Mouse (Mus musculus) left cerebral cortex, postnatal 36 days (tissue): ENCODE measurements around the gene Celf1. TPM values are rescaled to one million over a fixed set of nuclear protein-coding genes. Genes with fewer than 3 reads are reported as not detected.
A peak's percentile ranks its signal among the peaks of the same experiment; 100 is the strongest.

Experiments
- DNase-seq, 2 experiments: peaks; one replicate each; pipeline ENCODE4 v3.0.0; 2021 to 2022; ENCODE audit warnings: low spot score in 2 of 2, mixed read lengths in 1 of 2
- intact Hi-C: fragments of 180-260 bp; cut with DNase I; formaldehyde crosslinking; loops from one replicate; pipeline ENCODE4 v1.15.1; 2025
- total RNA-seq, 2 experiments: library from RNA; stranded (reverse); gene quantifications; 2 replicates each; pipeline ENCODE4 v1.2.3; 2021

The Celf1 gene
- total RNA-seq, 2 experiments from 2014 or later, result 145 to 163 TPM

GRCm38 (mm10) chr2:90931829-90932228 is 8.4 kb upstream of the Celf1 start:
- DNase-seq, result no peak
- intact Hi-C loops, result no loop called here

GRCm38 (mm10) chr2:90932273-90932672 is 7.9 kb upstream of the Celf1 start:
- intact Hi-C loops, result no loop called here

GRCm38 (mm10) chr2:90938362-90938761 is 1.8 kb upstream of the Celf1 start:
- DNase-seq, result no peak
- intact Hi-C loops, result no loop called here

More at GRCm38 (mm10) chr2:90932273-90932672, 7.9 kb upstream of the Celf1 start:
- no peak for DNase-seq

GRCm38 (mm10) chr2:90939750-90940149 is 432 bp upstream of the Celf1 start:
- intact Hi-C loops, result loop anchor here (2.0 to 5.0 kb wide), 3 partner anchors 25 to 115 kb away; partner anchors contain the start of gene Psmc3
- no peak for DNase-seq

- DNase-seq, result no peak
- intact Hi-C loops, result loop anchor here (2.0 to 5.0 kb wide), 3 partner anchors 23 to 113 kb away; partner anchors contain the start of gene Psmc3
Observed at GRCm38 (mm10) chr2:90941744-90942143, 1.6 kb downstream of the Celf1 start.

GRCm38 (mm10) chr2:90950149-90950548 is 10.0 kb downstream of the Celf1 start:
- DNase-seq, result no peak
- intact Hi-C loops, result no loop called here

GRCm38 (mm10) chr2:90950582-90951194 is 10.5 kb downstream of the Celf1 start:
- DNase-seq, result no peak
- intact Hi-C loops, result no loop called here

GRCm38 (mm10) chr2:90953461-90953860 is 13.3 kb downstream of the Celf1 start:
- intact Hi-C loops, result no loop called here
- DNase-seq, result no peak

GRCm38 (mm10) chr2:90956053-90956452 is 15.9 kb downstream of the Celf1 start:
- no peak for DNase-seq
- intact Hi-C loops, result no loop called here

GRCm38 (mm10) chr2:90958856-90959255 is 18.7 kb downstream of the Celf1 start:
- intact Hi-C loops, result no loop called here
- DNase-seq, result no peak

- intact Hi-C loops, result loop anchor here (10.0 kb wide), 2 partner anchors 65 to 85 kb away; no protein-coding TSS in a partner anchor
- DNase-seq, result no peak
Observed at GRCm38 (mm10) chr2:90960012-90960411, 19.8 kb downstream of the Celf1 start.

GRCm38 (mm10) chr2:90963304-90963703 is 23.1 kb downstream of the Celf1 start:
- intact Hi-C loops, result loop anchor here (10.0 kb wide), 2 partner anchors 61 to 89 kb away; no protein-coding TSS in a partner anchor
- DNase-seq, result no peak

- peak; percentile 74 to 77 for DNase-seq
- intact Hi-C loops, result loop anchor here (2.0 to 10.0 kb wide), 4 partner anchors 24 to 90 kb away; partner anchors contain the start of gene Celf1
Observed at GRCm38 (mm10) chr2:90964811-90965465, 24.8 kb downstream of the Celf1 start.

GRCm38 (mm10) chr2:90965466-90966080 is 25.4 kb downstream of the Celf1 start:
- DNase-seq, result no peak
- intact Hi-C loops, result loop anchor here (2.0 to 10.0 kb wide), 4 partner anchors 25 to 91 kb away; partner anchors contain the start of gene Celf1

GRCm38 (mm10) chr2:90970606-90971005 is 30.4 kb downstream of the Celf1 start:
- intact Hi-C loops, result no loop called here
- peak; percentile 49 to 62 for DNase-seq

GRCm38 (mm10) chr2:90974101-90974500 is 33.9 kb downstream of the Celf1 start:
- DNase-seq, result no peak
- intact Hi-C loops, result no loop called here

GRCm38 (mm10) chr2:90975181-90975835 is 35.1 kb downstream of the Celf1 start:
- no peak for DNase-seq

GRCm38 (mm10) chr2:90976590-90976989 is 36.4 kb downstream of the Celf1 start:
- no peak for DNase-seq
- intact Hi-C loops, result no loop called here

More at GRCm38 (mm10) chr2:90975181-90975835, 35.1 kb downstream of the Celf1 start:
- intact Hi-C loops, result no loop called here

GRCm38 (mm10) chr2:90977291-90977690 is 37.1 kb downstream of the Celf1 start:
- intact Hi-C loops, result no loop called here
- no peak for DNase-seq

- intact Hi-C loops, result no loop called here
- DNase-seq, result no peak
Observed at GRCm38 (mm10) chr2:90986055-90986454, 45.9 kb downstream of the Celf1 start.
